Mouse (Mus musculus): Measurements from ENCODE around the gene Amy2a5. TPM values are rescaled to one million over a fixed set of nuclear protein-coding genes. Genes with fewer than 3 reads are reported as not detected.
"Not testable (repeated sequence)": the region's sequence is repeated elsewhere in the genome, so short reads cannot be mapped to it uniquely, and the experiment has no call there.

The Amy2a5 gene
- not detected in 2 replicates for polyA plus RNA-seq (2011; ENCODE audit: insufficient read depth, insufficient read length, low replicate concordance, missing spikeins)

GRCm38 (mm10) chr3:113258737-113259136, at the start of gene Amy2a5:
Gene Amy2a5, minus strand, starts transcription at chr3:113258837.
- whole genome bisulfite sequencing: no CpG with 5 or more reads among the region's 4 CpGs
- not testable (repeated sequence) for H3K4me3 ChIP-seq (replicated peaks; ENCODE audit: control insufficient read depth, low read depth, low read length); H3K27ac ChIP-seq (ENCODE audit: control insufficient read depth, insufficient read depth, low read depth, low read length, poor library complexity); H3K4me1 ChIP-seq (ENCODE audit: control insufficient read depth, insufficient read depth, low read length)

GRCm38 (mm10) chr3:113291349-113291748, 32.7 kb upstream of the Amy2a5 start, which contains the start of gene Amy2a4:
Gene Amy2a4, minus strand, starts transcription at chr3:113291449.
- not testable (repeated sequence) for H3K27ac ChIP-seq (ENCODE audit: control insufficient read depth, insufficient read depth, low read depth, low read length, poor library complexity); H3K4me3 ChIP-seq (replicated peaks; ENCODE audit: control insufficient read depth, low read depth, low read length); H3K4me1 ChIP-seq (ENCODE audit: control insufficient read depth, insufficient read depth, low read length)
- no CpG with 5 or more reads among the region's 4 CpGs for WGBS

GRCm38 (mm10) chr3:113280285-113280684, 21.6 kb upstream of the Amy2a5 start:
- H3K4me1 ChIP-seq (ENCODE audit: control insufficient read depth, insufficient read depth, low read length); H3K27ac ChIP-seq (ENCODE audit: control insufficient read depth, insufficient read depth, low read depth, low read length, poor library complexity); H3K4me3 ChIP-seq (replicated peaks; ENCODE audit: control insufficient read depth, low read depth, low read length): not testable (repeated sequence)

GRCm38 (mm10) chr3:113279586-113279985, 20.9 kb upstream of the Amy2a5 start:
- H3K4me3 ChIP-seq (replicated peaks; ENCODE audit: control insufficient read depth, low read depth, low read length); H3K27ac ChIP-seq (ENCODE audit: control insufficient read depth, insufficient read depth, low read depth, low read length, poor library complexity); H3K4me1 ChIP-seq (ENCODE audit: control insufficient read depth, insufficient read depth, low read length): not testable (repeated sequence)

- 84% methylated on average over 1 of the region's 1 CpGs for WGBS
- Histone ChIP-seq H3K27ac (ENCODE audit: control insufficient read depth, insufficient read depth, low read depth, low read length, poor library complexity) (no peak overlapping the region), H3K4me1 (ENCODE audit: control insufficient read depth, insufficient read depth, low read length) (no peaks in the 10 kb centered on the region)
These were observed 31.5 kb downstream of the Amy2a5 start for GRCm38 (mm10) chr3:113227115-113227514.

More at GRCm38 (mm10) chr3:113227115-113227514, 31.5 kb downstream of the Amy2a5 start:
- no peak overlapping the region for H3K4me3 ChIP-seq (replicated peaks; ENCODE audit: control insufficient read depth, low read depth, low read length)
- no peak for TF ChIP-seq CTCF (IDR thresholded peaks at IDR 0.05; ENCODE audit: control insufficient read depth, insufficient read depth, low read length)
- no peak for TF ChIP-seq POLR2A (IDR thresholded peaks at IDR 0.05; ENCODE audit: borderline replicate concordance, control insufficient read depth, low read depth, low read length)

Other genes starting within 250 kb of the Amy2a5 start
- gene Amy2a4, start 32.6 kb upstream of the Amy2a5 start, polyA plus RNA-seq (2011; ENCODE audit: insufficient read depth, insufficient read length, low replicate concordance, missing spikeins): not detected in 2 replicates
- gene Amy2a3, start 65.2 kb upstream of the Amy2a5 start, polyA plus RNA-seq (2011; ENCODE audit: insufficient read depth, insufficient read length, low replicate concordance, missing spikeins): not detected in 2 replicates
- not detected in 2 replicates for gene Amy2a2, start 97.8 kb upstream of the Amy2a5 start, polyA plus RNA-seq (2011; ENCODE audit: insufficient read depth, insufficient read length, low replicate concordance, missing spikeins)